Mouse (Mus musculus): ENCODE measurements around the gene Usp21. TPM values are rescaled to one million over a fixed set of nuclear protein-coding genes. Genes with fewer than 3 reads are reported as not detected.

Usp21 gene
- polyA plus RNA-seq, 1 experiment from 2014 or later = 101 TPM

- Histone ChIP-seq H3K4me1 (ENCODE audit: insufficient read depth, low read length) (peaks cover 16% of the 10 kb centered on the region), H3K4me2 (replicated peaks; ENCODE audit: low read depth, low read length) (peak overlapping the region; percentile 88), H3K9ac (replicated peaks; ENCODE audit: low read length) (peak overlapping the region; percentile 83), H3K36me3 (ENCODE audit: insufficient read depth, low read length) (peaks cover 56% of the 10 kb centered on the region), H3K9me3 (ENCODE audit: low read length) (no peaks in the 10 kb centered on the region), H3K27me3 (ENCODE audit: insufficient read depth, low read length) (no peaks in the 10 kb centered on the region), H3K4me3 (ENCODE audit: low read length) (peak overlapping the region; percentile 80), H3K27ac (ENCODE audit: low read length) (no peak overlapping the region)
- WGBS = 66% methylated on average over 5 of the region's 5 CpGs
- no peak for ATAC-seq (ENCODE audit: low FRiP score, low TSS enrichment)
These were observed 8.1 kb downstream of the Usp21 start for GRCm38 (mm10) chr1:171279721-171280120.

GRCm38 (mm10) chr1:171279012-171279705 is 8.6 kb downstream of the Usp21 start:
- no peak for ATAC-seq (ENCODE audit: low FRiP score, low TSS enrichment)
- no peaks in the 10 kb centered on the region for H3K27me3 ChIP-seq (ENCODE audit: insufficient read depth, low read length)
- H3K9me3 ChIP-seq (ENCODE audit: low read length) = no peaks in the 10 kb centered on the region
- no peak overlapping the region for H3K27ac ChIP-seq (ENCODE audit: low read length)
- 0 out of 2 replicates have a peak overlapping the region, but pooled peaks have one; percentile 80 for H3K4me3 ChIP-seq (ENCODE audit: low read length)
- H3K4me2 ChIP-seq (replicated peaks; ENCODE audit: low read depth, low read length) = no peak overlapping the region
- 88% methylated on average over 14 of the region's 14 CpGs for WGBS
- H3K9ac ChIP-seq (replicated peaks; ENCODE audit: low read length) = peak overlapping the region; percentile 83; the same call in 1 of the 2 replicates
- H3K36me3 ChIP-seq (ENCODE audit: insufficient read depth, low read length) = peaks cover 57% of the 10 kb centered on the region
- peaks cover 16% of the 10 kb centered on the region for H3K4me1 ChIP-seq (ENCODE audit: insufficient read depth, low read length)

- 94% methylated on average over 8 of the region's 8 CpGs for WGBS
- Histone ChIP-seq H3K27ac (ENCODE audit: low read length) (no peak overlapping the region), H3K27me3 (ENCODE audit: insufficient read depth, low read length) (no peaks in the 10 kb centered on the region), H3K9ac (replicated peaks; ENCODE audit: low read length) (no peak overlapping the region), H3K4me3 (ENCODE audit: low read length) (no peak overlapping the region), H3K4me1 (ENCODE audit: insufficient read depth, low read length) (peaks cover 16% of the 10 kb centered on the region), H3K9me3 (ENCODE audit: low read length) (no peaks in the 10 kb centered on the region), H3K4me2 (replicated peaks; ENCODE audit: low read depth, low read length) (no peak overlapping the region), H3K36me3 (ENCODE audit: insufficient read depth, low read length) (peaks cover 59% of the 10 kb centered on the region)
- no peak for ATAC-seq (ENCODE audit: low FRiP score, low TSS enrichment)
These were observed 9.4 kb downstream of the Usp21 start for GRCm38 (mm10) chr1:171278436-171278835.

- Histone ChIP-seq H3K4me1 (ENCODE audit: insufficient read depth, low read length) (peaks cover 16% of the 10 kb centered on the region), H3K36me3 (ENCODE audit: insufficient read depth, low read length) (peaks cover 62% of the 10 kb centered on the region), H3K27ac (ENCODE audit: low read length) (no peak overlapping the region), H3K9me3 (ENCODE audit: low read length) (no peaks in the 10 kb centered on the region), H3K4me3 (ENCODE audit: low read length) (no peak overlapping the region), H3K4me2 (replicated peaks; ENCODE audit: low read depth, low read length) (no peak overlapping the region), H3K9ac (replicated peaks; ENCODE audit: low read length) (no peak overlapping the region), H3K27me3 (ENCODE audit: insufficient read depth, low read length) (no peaks in the 10 kb centered on the region)
- WGBS = 86% methylated on average over 10 of the region's 10 CpGs
- ATAC-seq (ENCODE audit: low FRiP score, low TSS enrichment) = no peak
These were observed 10.1 kb downstream of the Usp21 start for GRCm38 (mm10) chr1:171277736-171278135.

GRCm38 (mm10) chr1:171276110-171276748 is 11.6 kb downstream of the Usp21 start:
- Histone ChIP-seq H3K4me2 (replicated peaks; ENCODE audit: low read depth, low read length) (no peak overlapping the region), H3K36me3 (ENCODE audit: insufficient read depth, low read length) (peaks cover 58% of the 10 kb centered on the region), H3K27ac (ENCODE audit: low read length) (no peak overlapping the region), H3K4me1 (ENCODE audit: insufficient read depth, low read length) (peaks cover 15% of the 10 kb centered on the region), H3K9me3 (ENCODE audit: low read length) (no peaks in the 10 kb centered on the region), H3K9ac (replicated peaks; ENCODE audit: low read length) (no peak overlapping the region), H3K4me3 (ENCODE audit: low read length) (no peak overlapping the region), H3K27me3 (ENCODE audit: insufficient read depth, low read length) (no peaks in the 10 kb centered on the region)
- no peak for ATAC-seq (ENCODE audit: low FRiP score, low TSS enrichment)
- 89% methylated on average over 14 of the region's 14 CpGs for WGBS

GRCm38 (mm10) chr1:171275144-171275734 is 12.6 kb downstream of the Usp21 start:
- H3K9ac ChIP-seq (replicated peaks; ENCODE audit: low read length) = no peak overlapping the region
- WGBS = 90% methylated on average over 11 of the region's 11 CpGs
- no peaks in the 10 kb centered on the region for H3K27me3 ChIP-seq (ENCODE audit: insufficient read depth, low read length)
- no peak overlapping the region for H3K4me3 ChIP-seq (ENCODE audit: low read length)
- H3K9me3 ChIP-seq (ENCODE audit: low read length) = no peaks in the 10 kb centered on the region
- H3K4me2 ChIP-seq (replicated peaks; ENCODE audit: low read depth, low read length) = no peak overlapping the region
- no peak for ATAC-seq (ENCODE audit: low FRiP score, low TSS enrichment)
- H3K36me3 ChIP-seq (ENCODE audit: insufficient read depth, low read length) = peaks cover 58% of the 10 kb centered on the region
- H3K4me1 ChIP-seq (ENCODE audit: insufficient read depth, low read length) = peaks cover 18% of the 10 kb centered on the region
- no peak overlapping the region for H3K27ac ChIP-seq (ENCODE audit: low read length)

- Histone ChIP-seq H3K9me3 (ENCODE audit: low read length) (no peaks in the 10 kb centered on the region), H3K4me3 (ENCODE audit: low read length) (no peak overlapping the region), H3K36me3 (ENCODE audit: insufficient read depth, low read length) (peaks cover 58% of the 10 kb centered on the region), H3K4me2 (replicated peaks; ENCODE audit: low read depth, low read length) (no peak overlapping the region), H3K9ac (replicated peaks; ENCODE audit: low read length) (no peak overlapping the region), H3K27ac (ENCODE audit: low read length) (no peak overlapping the region), H3K27me3 (ENCODE audit: insufficient read depth, low read length) (no peaks in the 10 kb centered on the region), H3K4me1 (ENCODE audit: insufficient read depth, low read length) (peaks cover 11% of the 10 kb centered on the region)
- ATAC-seq (ENCODE audit: low FRiP score, low TSS enrichment) = no peak
- 91% methylated on average over 12 of the region's 12 CpGs for WGBS
These were observed 13.6 kb downstream of the Usp21 start for GRCm38 (mm10) chr1:171274171-171274570.

- Histone ChIP-seq H3K9ac (replicated peaks; ENCODE audit: low read length) (no peak overlapping the region), H3K36me3 (ENCODE audit: insufficient read depth, low read length) (peaks cover 44% of the 10 kb centered on the region), H3K27me3 (ENCODE audit: insufficient read depth, low read length) (no peaks in the 10 kb centered on the region), H3K4me1 (ENCODE audit: insufficient read depth, low read length) (peaks cover 11% of the 10 kb centered on the region), H3K4me3 (ENCODE audit: low read length) (no peak overlapping the region), H3K4me2 (replicated peaks; ENCODE audit: low read depth, low read length) (0 out of 2 replicates have a peak overlapping the region, but pooled peaks have one; percentile 77), H3K27ac (ENCODE audit: low read length) (no peak overlapping the region), H3K9me3 (ENCODE audit: low read length) (no peaks in the 10 kb centered on the region)
- 88% methylated on average over 3 of the region's 3 CpGs for WGBS
- ATAC-seq (ENCODE audit: low FRiP score, low TSS enrichment) = no peak
These were observed 15.7 kb downstream of the Usp21 start for GRCm38 (mm10) chr1:171272086-171272485.

- ATAC-seq (ENCODE audit: low FRiP score, low TSS enrichment) = no peak
- Histone ChIP-seq H3K4me3 (ENCODE audit: low read length) (peak overlapping the region; percentile 84), H3K4me1 (ENCODE audit: insufficient read depth, low read length) (peaks cover 11% of the 10 kb centered on the region), H3K9ac (replicated peaks; ENCODE audit: low read length) (no peak overlapping the region; the same call in 1 of the 2 replicates), H3K9me3 (ENCODE audit: low read length) (no peaks in the 10 kb centered on the region), H3K4me2 (replicated peaks; ENCODE audit: low read depth, low read length) (peak overlapping the region; percentile 77), H3K27me3 (ENCODE audit: insufficient read depth, low read length) (no peaks in the 10 kb centered on the region), H3K27ac (ENCODE audit: low read length) (no peak overlapping the region; the same call in 1 of the 2 replicates), H3K36me3 (ENCODE audit: insufficient read depth, low read length) (peaks cover 40% of the 10 kb centered on the region)
- WGBS = 65% methylated on average over 10 of the region's 10 CpGs
These were observed 16.2 kb downstream of the Usp21 start for GRCm38 (mm10) chr1:171271622-171272021.

GRCm38 (mm10) chr1:171271196-171271595 is 16.6 kb downstream of the Usp21 start:
- WGBS = 38% methylated on average over 9 of the region's 9 CpGs
- Histone ChIP-seq H3K4me1 (ENCODE audit: insufficient read depth, low read length) (peaks cover 11% of the 10 kb centered on the region), H3K4me2 (replicated peaks; ENCODE audit: low read depth, low read length) (peak overlapping the region; percentile 77), H3K27me3 (ENCODE audit: insufficient read depth, low read length) (no peaks in the 10 kb centered on the region), H3K9me3 (ENCODE audit: low read length) (no peaks in the 10 kb centered on the region), H3K27ac (ENCODE audit: low read length) (peak overlapping the region; percentile 87), H3K9ac (replicated peaks; ENCODE audit: low read length) (peak overlapping the region; percentile 76), H3K36me3 (ENCODE audit: insufficient read depth, low read length) (peaks cover 35% of the 10 kb centered on the region), H3K4me3 (ENCODE audit: low read length) (peak overlapping the region; percentile 84)
- no peak for ATAC-seq (ENCODE audit: low FRiP score, low TSS enrichment)
